Mouse (Mus musculus): Measurements from ENCODE around the gene Ubn1.

The Ubn1 gene

DNA sequence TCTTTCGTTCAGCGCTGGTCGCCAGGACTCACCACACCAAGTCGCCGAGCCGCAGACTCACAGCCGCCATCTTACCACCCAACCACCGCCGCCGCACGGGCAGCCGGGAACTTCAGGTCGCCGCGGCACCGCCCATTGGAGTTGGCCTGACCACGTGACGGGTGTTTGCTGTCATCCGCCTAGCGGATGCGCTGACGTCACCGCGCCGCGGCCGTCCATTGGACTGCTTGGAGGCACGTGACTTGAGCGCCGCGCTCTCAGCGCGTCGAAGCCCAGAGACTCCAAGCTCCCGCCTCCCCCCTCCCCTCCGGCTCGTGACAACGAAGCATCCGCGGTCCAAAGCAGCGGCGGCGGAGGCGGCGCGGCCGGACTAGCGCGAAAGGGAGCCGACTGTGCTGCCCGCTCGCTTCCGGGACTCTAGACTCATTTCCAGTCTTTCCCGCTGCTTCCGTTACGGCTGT is at the start of gene Ubn1, which contains the start of gene Glyr1:
TSS of gene Ubn1 (plus strand) at position 284 of the 461 bp plus-strand sequence.
TSS of gene Glyr1 (minus strand) at position 90 of the 461 bp plus-strand sequence.
- peak; percentile 99 to 100 for DNase-seq

GRCm38 (mm10) chr16:5000611-5001010 is 49.2 kb upstream of the Ubn1 start:
- no peak for DNase-seq

DNA sequence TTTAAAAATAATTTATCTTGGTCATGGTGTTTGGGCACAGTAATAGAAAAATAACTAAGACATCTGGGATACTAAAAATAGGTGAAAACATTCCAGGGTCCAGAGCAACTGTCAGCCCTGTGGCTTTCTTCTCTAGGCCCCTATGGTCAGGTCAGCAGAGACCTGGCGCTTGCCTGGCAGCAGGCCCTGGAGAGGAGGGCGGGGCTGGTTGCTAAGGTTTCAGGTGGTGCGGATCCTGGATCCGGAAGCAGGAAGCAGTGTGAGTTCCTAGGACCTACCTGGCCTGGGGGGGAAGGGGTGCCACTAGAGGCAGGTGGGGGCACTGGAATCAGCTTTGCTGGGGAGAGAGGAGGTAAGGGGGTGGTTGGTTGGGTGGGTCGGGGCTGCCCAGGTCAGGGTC is 42.8 kb upstream of the Ubn1 start, which contains the start of gene Smim22:
TSS of gene Smim22 (plus strand) at position 222 of the 400 bp plus-strand sequence.
- no peak for DNase-seq

GRCm38 (mm10) chr16:5007492-5007891 is 42.4 kb upstream of the Ubn1 start:
- DNase-seq = no peak

GRCm38 (mm10) chr16:5008076-5008475 is 41.8 kb upstream of the Ubn1 start:
- DNase-seq = peak in 1 of 2 experiments; percentile 38

- DNase-seq = no peak
Observed at GRCm38 (mm10) chr16:5010371-5010935, 39.4 kb upstream of the Ubn1 start.

DNA sequence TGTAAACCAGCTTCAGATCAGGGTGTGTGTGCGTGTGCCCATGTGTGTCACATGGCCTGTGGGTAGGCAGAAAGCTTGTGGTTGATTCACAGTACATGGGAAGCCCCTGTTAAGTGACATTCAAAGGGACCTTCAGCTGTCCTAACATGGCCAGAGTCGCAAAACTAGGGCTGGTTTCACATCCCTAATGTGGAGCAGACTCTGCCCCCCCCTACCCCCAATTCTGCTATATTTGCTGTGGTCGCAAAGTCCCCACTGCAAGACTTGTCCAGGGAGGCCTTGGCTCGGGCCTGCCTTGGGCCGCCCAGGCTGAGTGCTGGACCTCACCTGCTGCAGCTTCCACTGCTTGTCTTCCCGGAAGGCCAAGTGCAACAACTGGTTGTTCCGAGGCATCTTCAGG is 38.6 kb upstream of the Ubn1 start:
- no peak for DNase-seq

DNA sequence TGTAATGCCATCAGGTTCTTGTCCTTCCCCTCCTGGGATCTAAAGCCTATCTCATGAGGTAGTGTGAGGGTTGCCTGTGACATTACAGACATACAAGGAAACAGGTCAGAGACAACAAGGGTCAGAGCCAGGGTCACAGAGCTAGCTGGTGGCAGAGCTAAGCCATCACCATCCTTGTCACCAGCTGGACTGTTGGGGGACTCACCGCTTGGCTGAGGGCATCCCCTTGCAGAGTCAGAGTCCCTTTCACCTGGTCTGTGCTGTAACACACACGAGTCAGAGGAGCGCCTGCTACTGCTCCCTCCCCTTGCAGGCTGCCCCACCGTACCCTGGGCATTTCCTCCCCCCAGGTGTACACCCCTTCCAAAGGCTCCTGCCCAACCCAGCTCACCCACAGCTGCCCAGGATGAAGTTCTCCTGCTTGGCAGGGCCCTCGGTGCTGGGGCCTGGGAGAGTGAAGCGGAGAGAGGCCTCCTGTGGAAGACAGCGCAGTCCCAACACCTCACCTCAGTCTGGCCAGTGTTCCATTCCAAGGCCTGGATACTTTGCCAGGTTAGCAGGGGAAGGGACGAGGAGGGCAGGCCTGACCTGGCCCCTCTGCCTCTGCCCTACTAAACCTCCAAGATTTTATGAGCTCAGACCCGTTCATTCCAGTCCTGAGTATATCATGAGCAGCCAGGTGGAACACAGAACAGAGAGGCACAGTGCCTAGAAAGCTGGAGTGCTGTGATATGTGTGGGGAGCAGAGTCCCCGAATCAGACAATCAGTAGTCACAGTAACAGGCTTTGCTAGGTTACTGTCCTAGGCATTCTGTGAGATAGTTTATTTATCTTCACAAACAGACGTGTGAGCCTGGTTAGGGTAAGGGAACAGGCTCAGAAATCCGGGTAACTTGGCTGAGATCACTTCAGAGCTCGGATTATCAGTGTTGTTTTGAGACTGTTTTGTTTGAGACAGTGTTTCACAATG is 37.5 kb upstream of the Ubn1 start:
- peak; percentile 47 for DNase-seq

- peak; percentile 97 to 99 for DNase-seq
Observed at GRCm38 (mm10) chr16:5013054-5013838, 36.6 kb upstream of the Ubn1 start, which contains the start of gene Rogdi. Gene Rogdi, minus strand, starts transcription at chr16:5013553.

DNA sequence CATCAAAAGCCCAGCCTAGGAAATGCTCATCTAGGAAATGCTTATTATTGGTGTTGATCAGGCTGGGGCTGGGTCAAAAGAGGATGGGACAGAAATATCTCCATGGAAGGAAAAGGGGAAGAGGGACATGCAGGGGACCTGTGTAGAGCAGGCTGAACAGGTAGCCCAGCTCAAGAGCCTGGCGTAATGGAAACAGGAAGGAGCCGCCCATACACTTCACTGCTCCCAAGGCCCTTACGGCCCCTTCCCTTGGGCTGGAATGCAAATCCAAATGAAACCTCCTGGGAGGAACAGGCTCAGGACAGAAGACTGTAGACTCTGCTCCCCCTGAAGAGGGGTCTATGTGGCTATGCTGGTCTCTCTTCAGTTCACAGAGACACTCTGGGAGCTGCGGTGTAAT is 35.3 kb upstream of the Ubn1 start:
- no peak for DNase-seq

DNA sequence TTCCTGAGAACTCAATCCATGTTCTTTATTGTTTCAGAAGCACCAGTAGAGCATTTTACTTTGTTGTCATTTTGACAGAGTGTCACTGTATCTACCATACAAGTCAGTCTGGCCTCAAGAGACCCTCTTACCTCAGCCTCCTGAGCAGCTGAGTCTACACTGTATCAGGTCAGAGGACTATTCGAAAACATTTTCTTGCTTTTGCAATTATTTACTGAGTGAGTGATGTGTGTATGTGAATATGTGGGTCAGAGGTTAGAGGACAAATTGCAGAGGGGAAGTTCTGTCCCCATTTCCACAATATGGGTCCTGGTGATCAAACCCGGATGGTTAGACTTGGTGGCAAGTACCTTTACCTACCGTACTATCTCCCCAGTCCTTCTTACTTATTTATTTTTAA is 25.8 kb upstream of the Ubn1 start:
- DNase-seq = no peak

- DNase-seq = no peak
Observed at GRCm38 (mm10) chr16:5029847-5030246, 20.0 kb upstream of the Ubn1 start.

- DNase-seq = no peak
Observed at GRCm38 (mm10) chr16:5035591-5035990, 14.3 kb upstream of the Ubn1 start.

DNA sequence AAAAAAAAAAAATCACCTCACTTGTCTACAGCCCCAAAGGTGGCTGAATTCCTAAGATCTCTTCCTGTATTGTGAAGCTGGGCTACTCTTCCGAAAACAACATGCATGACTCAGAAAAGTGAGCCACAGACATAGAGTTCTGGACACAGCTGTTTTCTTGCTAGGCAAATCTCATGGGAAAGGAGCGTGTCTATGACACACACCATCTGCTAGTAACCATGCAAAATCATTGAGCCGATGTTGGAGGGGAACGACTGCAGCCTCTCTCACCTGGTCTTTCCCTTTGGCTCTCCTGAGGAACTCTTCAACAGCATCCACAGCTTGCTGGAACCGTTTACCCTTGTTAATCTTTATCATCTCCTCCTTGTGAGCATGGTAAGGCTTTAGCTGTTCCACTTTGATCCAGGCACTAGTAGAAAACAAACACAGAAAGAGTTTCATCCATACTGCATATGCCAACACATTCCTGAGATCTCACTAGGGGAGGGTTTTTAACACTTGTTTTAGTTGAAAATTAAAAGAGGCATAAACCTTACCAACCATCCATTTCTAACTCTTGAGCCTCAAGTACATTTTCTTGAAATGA is 13.1 kb upstream of the Ubn1 start:
- DNase-seq = no peak

DNA sequence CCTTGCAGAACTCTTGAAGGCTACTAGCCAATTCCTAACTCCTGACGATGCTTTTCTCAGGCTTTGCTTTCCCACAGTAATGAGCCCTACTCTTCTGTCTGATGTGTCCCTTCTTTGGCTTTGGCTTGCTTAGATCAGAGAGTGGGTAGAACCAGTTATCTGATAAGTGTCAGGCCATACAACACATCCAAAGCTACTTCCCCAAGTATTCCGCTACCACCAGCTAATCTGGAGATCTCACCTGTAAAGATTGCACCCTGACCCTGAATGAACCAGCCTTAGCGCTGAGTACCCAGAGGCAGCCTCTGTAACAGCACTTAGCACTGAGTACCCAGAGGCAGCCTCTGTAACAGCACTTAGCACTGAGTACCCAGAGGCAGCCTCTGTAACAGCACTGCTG is 4.5 kb upstream of the Ubn1 start:
- no peak for DNase-seq

DNA sequence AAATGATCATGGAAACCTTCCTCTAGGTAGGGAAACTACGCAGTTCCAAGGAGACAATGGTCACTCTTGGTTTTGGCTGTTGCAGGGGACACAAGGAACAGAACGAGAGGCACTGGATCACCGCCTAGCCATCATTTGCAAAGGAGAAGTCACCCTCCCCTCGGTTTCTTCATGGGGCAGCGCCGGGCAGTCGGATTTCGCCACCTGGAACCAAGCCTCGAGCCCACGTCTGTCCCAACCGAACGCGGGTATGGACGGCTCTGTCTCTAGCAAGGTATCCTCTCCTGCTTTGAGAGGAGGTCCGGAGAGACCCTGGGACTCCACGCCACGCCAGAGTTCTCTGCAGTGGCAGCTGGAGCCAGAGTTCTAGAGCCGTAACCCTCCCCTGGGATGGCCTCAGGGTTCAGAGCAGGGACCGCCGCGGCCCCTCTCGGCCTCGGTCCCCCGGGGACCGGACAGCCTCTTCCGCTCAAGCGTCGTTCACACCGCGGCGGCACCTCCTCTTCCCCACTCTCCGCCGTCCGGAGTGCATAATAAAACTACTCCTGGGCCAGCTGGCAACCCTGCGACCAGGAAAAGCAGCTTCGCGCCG is 579 bp upstream of the Ubn1 start:
- DNase-seq = peak in 1 of 2 experiments; percentile 14

DNA sequence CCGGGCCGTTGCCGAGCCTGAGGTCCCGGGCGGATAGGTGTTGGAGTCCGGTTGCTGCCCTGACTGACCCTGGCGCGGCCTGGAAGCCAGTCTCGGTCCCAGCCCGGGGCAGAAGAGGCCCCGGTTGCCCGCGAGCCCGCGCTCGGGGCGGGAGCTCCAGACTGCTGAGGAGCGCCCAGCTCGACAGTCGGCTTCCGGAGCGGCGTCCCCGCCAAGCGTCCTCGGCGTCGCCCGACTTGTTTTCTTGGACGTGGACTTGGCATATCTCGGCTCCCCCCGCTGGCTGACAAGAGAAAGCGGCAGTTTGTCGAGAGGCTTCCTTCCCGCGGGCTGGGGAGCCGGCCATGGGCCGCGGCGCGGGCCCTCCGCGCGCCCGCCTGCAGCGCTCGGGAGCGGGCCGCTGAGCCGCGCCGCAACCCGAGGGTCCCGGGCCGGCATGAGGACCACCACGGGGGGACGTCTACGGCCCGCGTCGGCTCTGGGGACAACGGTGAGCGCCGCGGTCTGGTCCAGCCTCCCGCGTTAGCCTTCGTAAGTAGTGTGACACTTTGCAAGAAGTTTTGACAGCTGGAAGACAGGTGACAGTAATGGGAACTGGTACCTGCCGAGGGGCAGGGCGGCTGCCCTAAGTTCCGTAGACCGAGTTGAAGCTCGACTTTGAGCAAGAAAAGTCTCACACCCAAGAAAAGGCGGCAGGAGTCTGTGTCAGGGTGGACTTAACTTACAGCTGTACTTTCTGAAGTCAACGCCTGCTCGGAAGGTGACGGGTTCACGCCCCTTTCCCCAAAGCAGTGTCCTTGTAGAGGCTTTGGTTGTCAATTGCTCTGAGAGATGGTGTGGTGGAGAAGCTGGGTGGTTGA is 624 bp downstream of the Ubn1 start:
- DNase-seq = peak; percentile 85 to 86

DNA sequence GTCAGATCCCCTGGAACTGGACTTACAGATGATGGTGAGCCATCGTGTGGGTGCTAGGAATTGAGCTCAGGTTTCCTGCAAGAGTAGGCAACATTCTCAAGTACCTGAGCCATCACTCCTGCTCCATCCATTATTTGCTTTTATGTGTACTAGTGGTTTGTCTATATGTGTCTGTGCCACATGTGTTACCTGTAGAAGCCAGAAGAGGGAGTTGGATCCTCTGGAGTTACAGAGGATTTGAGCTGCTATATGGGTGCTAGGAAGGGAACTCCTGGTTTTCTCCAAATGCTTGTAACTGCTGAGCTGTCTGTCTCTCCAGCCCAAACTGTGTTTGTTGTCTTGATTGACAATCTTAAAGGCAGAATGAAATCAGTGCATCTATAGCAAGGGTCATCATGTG is 8.3 kb downstream of the Ubn1 start:
- DNase-seq = peak in 1 of 2 experiments; percentile 24

GRCm38 (mm10) chr16:5063472-5063871 is 13.6 kb downstream of the Ubn1 start:
- DNase-seq = no peak

GRCm38 (mm10) chr16:5070321-5070720 is 20.5 kb downstream of the Ubn1 start:
- DNase-seq = peak; percentile 24 to 36

GRCm38 (mm10) chr16:5071974-5072373 is 22.1 kb downstream of the Ubn1 start:
- no peak for DNase-seq
